Mouse (Mus musculus) kidney, embryonic 15.5 days (tissue): ENCODE results near the gene Clic3. TPM values are rescaled to one million over a fixed set of nuclear protein-coding genes. Genes with fewer than 3 reads are reported as not detected.
A peak's percentile ranks its signal among the peaks of the same experiment; 100 is the strongest.

Experiments used
- ATAC-seq: fragments of 200-750 bp; cut with Nextera tagmentation; replicated peaks from 2 replicates; pipeline ENCODE4 v1.8.0; 2017; ENCODE audit warnings: moderate TSS enrichment; ENCODE audit not compliant: low FRiP score
- H3K27ac ChIP-seq: fragments of 300-500 bp; sonication (generic); 2 replicates; pipeline ENCODE4 v1.5.1; 2015; ENCODE audit warnings: mild to moderate bottlenecking, inconsistent platforms
- H3K27me3 ChIP-seq: fragments of 300-500 bp; sonication (generic); 2 replicates; pipeline ENCODE4 v1.6.1; 2015; ENCODE audit warnings: inconsistent platforms
- H3K36me3 ChIP-seq: fragments of 300-500 bp; sonication (generic); 2 replicates; pipeline ENCODE4 v1.6.1; 2015; ENCODE audit warnings: inconsistent platforms
- H3K4me1 ChIP-seq: fragments of 300-500 bp; sonication (generic); 2 replicates; pipeline ENCODE4 v1.6.1; 2015; ENCODE audit warnings: inconsistent platforms
- H3K4me2 ChIP-seq: fragments of 300-500 bp; sonication (generic); 2 replicates; pipeline ENCODE4 v1.6.1; 2015; ENCODE audit warnings: moderate library complexity, mild to moderate bottlenecking, inconsistent platforms
- H3K4me3 ChIP-seq: fragments of 300-500 bp; sonication (generic); replicated peaks from 2 replicates; pipeline ENCODE4 v1.5.1; 2015; ENCODE audit warnings: mild to moderate bottlenecking, inconsistent platforms
- H3K9ac ChIP-seq: fragments of 300-500 bp; sonication (generic); 2 replicates; pipeline ENCODE4 v1.6.1; 2015; ENCODE audit warnings: mild to moderate bottlenecking, inconsistent platforms
- H3K9me3 ChIP-seq: fragments of 300-500 bp; sonication (generic); replicated peaks from 2 replicates; pipeline ENCODE4 v1.6.1; 2016; ENCODE audit warnings: inconsistent platforms
- WGBS: fragments of 180-500 bp; shearing (Covaris S2); methylation state at CpG from one replicate; pipeline ENCODE4 v1.1.7; 2015; ENCODE audit warnings: mixed read lengths; 5-methylcytosine and 5-hydroxymethylcytosine counted together
- microRNA-seq: library from miRNA; unstranded; fragments of <30 nt; microRNA quantifications from one replicate; pipeline ENCODE4, GENCODE M21; 2016
- polyA plus RNA-seq: library from polyadenylated mRNA; unstranded; fragments of >200 nt; fragmentation: Nextera tagmentation; extraction: Ambion mirVana; gene quantifications from 2 replicates; pipeline ENCODE4 v1.2.1, GENCODE M21; 2015

The Clic3 gene
- polyA plus RNA-seq, 1 experiment from 2014 or later: 3.9 TPM

GRCm38 (mm10) chr2:25505000-25505399, 48.4 kb downstream of the Clic3 start:
- H3K27me3 ChIP-seq: no peaks in the 10 kb centered on the region
- no peak overlapping the region for H3K4me3 ChIP-seq
- H3K4me1 ChIP-seq: peaks cover 21% of the 10 kb centered on the region
- ATAC-seq: no peak
- H3K4me2 ChIP-seq: no peak overlapping the region
- peaks cover 40% of the 10 kb centered on the region for H3K36me3 ChIP-seq
- H3K9me3 ChIP-seq: no peaks in the 10 kb centered on the region
- H3K27ac ChIP-seq: no peak overlapping the region
- 77% methylated on average over 1 of the region's 1 CpGs for WGBS
- no peak overlapping the region for H3K9ac ChIP-seq

GRCm38 (mm10) chr2:25505860-25506259, 49.2 kb downstream of the Clic3 start:
- no peak overlapping the region for H3K4me2 ChIP-seq
- no peak overlapping the region for H3K9ac ChIP-seq
- 95% methylated on average over 4 of the region's 4 CpGs for WGBS
- H3K27ac ChIP-seq: no peak overlapping the region
- peaks cover 17% of the 10 kb centered on the region for H3K4me1 ChIP-seq
- no peaks in the 10 kb centered on the region for H3K9me3 ChIP-seq
- ATAC-seq: no peak
- no peak overlapping the region for H3K4me3 ChIP-seq
- H3K36me3 ChIP-seq: peaks cover 40% of the 10 kb centered on the region
- H3K27me3 ChIP-seq: no peaks in the 10 kb centered on the region

- no peak overlapping the region for H3K4me2 ChIP-seq
- H3K9me3 ChIP-seq: no peaks in the 10 kb centered on the region
- ATAC-seq: 0 out of 2 replicates have a peak, but pooled peaks have one; percentile 30
- H3K36me3 ChIP-seq: peaks cover 40% of the 10 kb centered on the region
- 35% methylated on average over 5 of the region's 5 CpGs for WGBS
- no peak overlapping the region for H3K9ac ChIP-seq
- no peak overlapping the region for H3K27ac ChIP-seq
- H3K4me3 ChIP-seq: no peak overlapping the region
- H3K4me1 ChIP-seq: peaks cover 8% of the 10 kb centered on the region
- H3K27me3 ChIP-seq: no peaks in the 10 kb centered on the region
Measured at GRCm38 (mm10) chr2:25506964-25507363, 50.3 kb downstream of the Clic3 start.

Small RNA genes within 50 kb of the gene (microRNA-seq; reads per million reads assigned to microRNA genes)
- not detected for gene Mir3087

Other genes with a start within 250 kb of the Clic3 start
- 114 and 124 TPM in 2 replicates for gene Nelfb, start 245.3 kb upstream of the Clic3 start, polyA plus RNA-seq
- gene Stpg3, start 242.2 kb upstream of the Clic3 start, polyA plus RNA-seq: 0.23 and 0.55 TPM in 2 replicates
- gene Fam166a, start 238.1 kb upstream of the Clic3 start, polyA plus RNA-seq: 1.4 and 1.9 TPM in 2 replicates
- gene Tubb4b, start 232.1 kb upstream of the Clic3 start, polyA plus RNA-seq: 555 and 581 TPM in 2 replicates
- 0.78 and 0.99 TPM in 2 replicates for gene Slc34a3, start 222.5 kb upstream of the Clic3 start, polyA plus RNA-seq
- 0.31 and 0.41 TPM in 2 replicates for gene Rnf224, start 220.1 kb upstream of the Clic3 start, polyA plus RNA-seq
- gene Rnf208, start 214.6 kb upstream of the Clic3 start, polyA plus RNA-seq: 20.7 and 21.8 TPM in 2 replicates
- 0.51 and 0.55 TPM in 2 replicates for gene Cysrt1, start 214.4 kb upstream of the Clic3 start, polyA plus RNA-seq
- gene AL732309.1, start 210.0 kb upstream of the Clic3 start, polyA plus RNA-seq: 5.3 and 5.4 TPM in 2 replicates
- gene Tmem203, start 201.4 kb upstream of the Clic3 start, polyA plus RNA-seq: 23.4 and 23.6 TPM in 2 replicates
- gene Tprn, start 194.2 kb upstream of the Clic3 start, polyA plus RNA-seq: 9.2 and 11.3 TPM in 2 replicates
- gene Ssna1, start 184.4 kb upstream of the Clic3 start, polyA plus RNA-seq: 204 and 207 TPM in 2 replicates
- 123 and 129 TPM in 2 replicates for gene Anapc2, start 184.4 kb upstream of the Clic3 start, polyA plus RNA-seq
- not detected in 2 replicates for gene Tmem210, start 168.7 kb upstream of the Clic3 start, polyA plus RNA-seq
- 0.46 TPM in 1 of 2 replicates, not detected in the other for gene Lrrc26, start 166.9 kb upstream of the Clic3 start, polyA plus RNA-seq
- 0.53 and 0.71 TPM in 2 replicates for gene Grin1, start 137.7 kb upstream of the Clic3 start, polyA plus RNA-seq
- 50.5 and 53.2 TPM in 2 replicates for gene Man1b1, start 124.5 kb upstream of the Clic3 start, polyA plus RNA-seq
- gene Dpp7, start 100.5 kb upstream of the Clic3 start, polyA plus RNA-seq: 23.4 TPM in 2 replicates
- 24.9 and 27.3 TPM in 2 replicates for gene Uap1l1, start 91.2 kb upstream of the Clic3 start, polyA plus RNA-seq
- gene Sapcd2, start 84.5 kb upstream of the Clic3 start, polyA plus RNA-seq: 40.4 and 42.7 TPM in 2 replicates
- gene Entpd2, start 61.0 kb upstream of the Clic3 start, polyA plus RNA-seq: 4.5 and 4.6 TPM in 2 replicates
- gene Npdc1, start 57.5 kb upstream of the Clic3 start, polyA plus RNA-seq: 41.3 and 52.5 TPM in 2 replicates
- 0.08 and 0.18 TPM in 2 replicates for gene Fut7, start 33.6 kb upstream of the Clic3 start, polyA plus RNA-seq
- gene Abca2, start 28.1 kb upstream of the Clic3 start, polyA plus RNA-seq: 11.0 and 11.1 TPM in 2 replicates
- 30.4 and 31.8 TPM in 2 replicates for gene Paxx, start 4.3 kb downstream of the Clic3 start, polyA plus RNA-seq
- 1.6 and 2.2 TPM in 2 replicates for gene Ptgds, start 13.2 kb downstream of the Clic3 start, polyA plus RNA-seq
- gene Lcn12, start 37.1 kb downstream of the Clic3 start, polyA plus RNA-seq: not detected in 2 replicates
- 85.1 and 96.1 TPM in 2 replicates for gene Fbxw5, start 43.9 kb downstream of the Clic3 start, polyA plus RNA-seq
- 6.3 and 7.8 TPM in 2 replicates for gene C8g, start 44.9 kb downstream of the Clic3 start, polyA plus RNA-seq
- 36.0 and 37.3 TPM in 2 replicates for gene Traf2, start 90.1 kb downstream of the Clic3 start, polyA plus RNA-seq
- gene Edf1, start 101.0 kb downstream of the Clic3 start, polyA plus RNA-seq: 373 and 392 TPM in 2 replicates
- gene Mamdc4, start 118.0 kb downstream of the Clic3 start, polyA plus RNA-seq: 8.4 and 10.1 TPM in 2 replicates
- 184 and 197 TPM in 2 replicates for gene Phpt1, start 118.4 kb downstream of the Clic3 start, polyA plus RNA-seq
- 0.15 and 0.21 TPM in 2 replicates for gene Ajm1, start 124.9 kb downstream of the Clic3 start, polyA plus RNA-seq
- gene Rabl6, start 151.7 kb downstream of the Clic3 start, polyA plus RNA-seq: 72.8 and 74.7 TPM in 2 replicates
- 0.12 and 0.27 TPM in 2 replicates for gene Ccdc183, start 160.8 kb downstream of the Clic3 start, polyA plus RNA-seq
- gene Tmem141, start 165.2 kb downstream of the Clic3 start, polyA plus RNA-seq: 31.6 and 32.4 TPM in 2 replicates
- gene Fcna, start 171.2 kb downstream of the Clic3 start, polyA plus RNA-seq: 3.3 and 4.2 TPM in 2 replicates
- not detected in 2 replicates for gene Lcn8, start 196.3 kb downstream of the Clic3 start, polyA plus RNA-seq
- gene Lcn5, start 201.1 kb downstream of the Clic3 start, polyA plus RNA-seq: not detected in 2 replicates
- gene Lcn6, start 219.9 kb downstream of the Clic3 start, polyA plus RNA-seq: not detected in 2 replicates
- gene Lcn10, start 225.9 kb downstream of the Clic3 start, polyA plus RNA-seq: not detected in 2 replicates
- gene Obp2a, start 243.2 kb downstream of the Clic3 start, polyA plus RNA-seq: 0.23 TPM in 1 of 2 replicates, not detected in the other
- 91.2 and 95.1 TPM in 2 replicates for gene Bmyc, start 249.9 kb downstream of the Clic3 start, polyA plus RNA-seq